Mouse (Mus musculus): Measurements from ENCODE around the gene Scfd2. TPM values are rescaled to one million over a fixed set of nuclear protein-coding genes. Genes with fewer than 3 reads are reported as not detected.

Gene Scfd2
- polyA plus RNA-seq, 1 experiment from 2014 or later: 14.4 TPM

GRCm38 (mm10) chr5:74201570-74202357 lies 329.8 kb downstream of the Scfd2 start:
- ATAC-seq (ENCODE audit: insufficient number of reproducible peaks, insufficient read depth, low FRiP score, low read depth): no peak
- H3K9ac ChIP-seq (ENCODE audit: low read length): no peak overlapping the region
- H3K9me3 ChIP-seq (ENCODE audit: control insufficient read depth, low read length): peaks cover 3% of the 10 kb centered on the region
- H3K27me3 ChIP-seq (ENCODE audit: control insufficient read depth, insufficient read depth, low read length): no peaks in the 10 kb centered on the region
- H3K27ac ChIP-seq (replicated peaks in 1 of 2; ENCODE audit: control insufficient read depth in 1 of 2, insufficient read depth in 1 of 2, low read depth in 2 of 2, low read length in 2 of 2): peak overlapping the region in 1 of 2 experiments; percentile 63
- 67% methylated on average over 10 of the region's 10 CpGs for WGBS
- peaks cover 46 to 76% of the 10 kb centered on the region in 2 experiments for H3K4me1 ChIP-seq (ENCODE audit: control insufficient read depth in 2 of 2, insufficient read depth in 2 of 2, low read length in 2 of 2)
- no peak overlapping the region for H3K4me2 ChIP-seq (ENCODE audit: low read length)
- H3K4me3 ChIP-seq (ENCODE audit: control insufficient read depth in 1 of 2, insufficient read depth in 1 of 2, low read depth in 1 of 2, low read length in 2 of 2): no peak overlapping the region
- H3K36me3 ChIP-seq (ENCODE audit: control insufficient read depth, insufficient read depth, low read length): peaks cover 38% of the 10 kb centered on the region

- H3K27me3 ChIP-seq (ENCODE audit: control insufficient read depth, insufficient read depth, low read length): no peaks in the 10 kb centered on the region
- 0 out of 2 replicates have a peak overlapping the region, but pooled peaks have one; percentile 97 for H3K4me2 ChIP-seq (ENCODE audit: low read length)
- peaks cover 3% of the 10 kb centered on the region for H3K9me3 ChIP-seq (ENCODE audit: control insufficient read depth, low read length)
- peaks cover 43% of the 10 kb centered on the region for H3K36me3 ChIP-seq (ENCODE audit: control insufficient read depth, insufficient read depth, low read length)
- H3K4me3 ChIP-seq (ENCODE audit: control insufficient read depth in 1 of 2, insufficient read depth in 1 of 2, low read depth in 1 of 2, low read length in 2 of 2): no peak overlapping the region
- peak overlapping the region; percentile 63 to 68 for H3K27ac ChIP-seq (replicated peaks in 1 of 2; ENCODE audit: control insufficient read depth in 1 of 2, insufficient read depth in 1 of 2, low read depth in 2 of 2, low read length in 2 of 2)
- peak overlapping the region; percentile 48; the same call in 1 of the 2 replicates for H3K9ac ChIP-seq (ENCODE audit: low read length)
- ATAC-seq (ENCODE audit: insufficient number of reproducible peaks, insufficient read depth, low FRiP score, low read depth): no peak
- peaks cover 35 to 66% of the 10 kb centered on the region in 2 experiments for H3K4me1 ChIP-seq (ENCODE audit: control insufficient read depth in 2 of 2, insufficient read depth in 2 of 2, low read length in 2 of 2)
- WGBS: 46% methylated on average over 8 of the region's 8 CpGs
These were observed 331.1 kb downstream of the Scfd2 start for GRCm38 (mm10) chr5:74200481-74200880.

GRCm38 (mm10) chr5:74199793-74200192 lies 331.8 kb downstream of the Scfd2 start:
- peak overlapping the region; percentile 48 for H3K9ac ChIP-seq (ENCODE audit: low read length)
- H3K27me3 ChIP-seq (ENCODE audit: control insufficient read depth, insufficient read depth, low read length): no peaks in the 10 kb centered on the region
- H3K4me1 ChIP-seq (ENCODE audit: control insufficient read depth in 2 of 2, insufficient read depth in 2 of 2, low read length in 2 of 2): peaks cover 32 to 59% of the 10 kb centered on the region in 2 experiments
- peak overlapping the region; percentile 97 for H3K4me2 ChIP-seq (ENCODE audit: low read length)
- peak overlapping the region; percentile 20 to 63 for H3K27ac ChIP-seq (replicated peaks in 1 of 2; ENCODE audit: control insufficient read depth in 1 of 2, insufficient read depth in 1 of 2, low read depth in 2 of 2, low read length in 2 of 2)
- peaks cover 3% of the 10 kb centered on the region for H3K9me3 ChIP-seq (ENCODE audit: control insufficient read depth, low read length)
- peaks cover 43% of the 10 kb centered on the region for H3K36me3 ChIP-seq (ENCODE audit: control insufficient read depth, insufficient read depth, low read length)
- WGBS: 63% methylated on average over 13 of the region's 13 CpGs
- no peak overlapping the region for H3K4me3 ChIP-seq (ENCODE audit: control insufficient read depth in 1 of 2, insufficient read depth in 1 of 2, low read depth in 1 of 2, low read length in 2 of 2)
- no peak for ATAC-seq (ENCODE audit: insufficient number of reproducible peaks, insufficient read depth, low FRiP score, low read depth)

- H3K9ac ChIP-seq (ENCODE audit: low read length): peak overlapping the region; percentile 100
- WGBS: 43% methylated on average over 11 of the region's 11 CpGs
- peak overlapping the region; percentile 55 to 97 for H3K4me3 ChIP-seq (ENCODE audit: control insufficient read depth in 1 of 2, insufficient read depth in 1 of 2, low read depth in 1 of 2, low read length in 2 of 2)
- H3K27me3 ChIP-seq (ENCODE audit: control insufficient read depth, insufficient read depth, low read length): no peaks in the 10 kb centered on the region
- no peak for ATAC-seq (ENCODE audit: insufficient number of reproducible peaks, insufficient read depth, low FRiP score, low read depth)
- H3K4me2 ChIP-seq (ENCODE audit: low read length): peak overlapping the region; percentile 97
- H3K4me1 ChIP-seq (ENCODE audit: control insufficient read depth in 2 of 2, insufficient read depth in 2 of 2, low read length in 2 of 2): peaks cover 37 to 62% of the 10 kb centered on the region in 2 experiments
- peaks cover 3% of the 10 kb centered on the region for H3K9me3 ChIP-seq (ENCODE audit: control insufficient read depth, low read length)
- peak overlapping the region; percentile 53 to 95 for H3K27ac ChIP-seq (replicated peaks in 1 of 2; ENCODE audit: control insufficient read depth in 1 of 2, insufficient read depth in 1 of 2, low read depth in 2 of 2, low read length in 2 of 2)
- peaks cover 43% of the 10 kb centered on the region for H3K36me3 ChIP-seq (ENCODE audit: control insufficient read depth, insufficient read depth, low read length)
These were observed 333.1 kb downstream of the Scfd2 start for GRCm38 (mm10) chr5:74198446-74198845.

GRCm38 (mm10) chr5:74197541-74198330 lies 333.8 kb downstream of the Scfd2 start:
- Histone ChIP-seq H3K27ac (replicated peaks in 1 of 2; ENCODE audit: control insufficient read depth in 1 of 2, insufficient read depth in 1 of 2, low read depth in 2 of 2, low read length in 2 of 2) (peak overlapping the region; percentile 53 to 95), H3K4me2 (ENCODE audit: low read length) (peak overlapping the region; percentile 97), H3K9me3 (ENCODE audit: control insufficient read depth, low read length) (no peaks in the 10 kb centered on the region), H3K9ac (ENCODE audit: low read length) (peak overlapping the region; percentile 100), H3K4me1 (ENCODE audit: control insufficient read depth in 2 of 2, insufficient read depth in 2 of 2, low read length in 2 of 2) (peaks cover 37 to 64% of the 10 kb centered on the region in 2 experiments), H3K27me3 (ENCODE audit: control insufficient read depth, insufficient read depth, low read length) (no peaks in the 10 kb centered on the region), H3K36me3 (ENCODE audit: control insufficient read depth, insufficient read depth, low read length) (peaks cover 43% of the 10 kb centered on the region), H3K4me3 (ENCODE audit: control insufficient read depth in 1 of 2, insufficient read depth in 1 of 2, low read depth in 1 of 2, low read length in 2 of 2) (peak overlapping the region; percentile 55 to 97)
- WGBS: 54% methylated on average over 22 of the region's 22 CpGs
- no peak for ATAC-seq (ENCODE audit: insufficient number of reproducible peaks, insufficient read depth, low FRiP score, low read depth)

- peak overlapping the region; percentile 60 to 97 for H3K4me3 ChIP-seq (ENCODE audit: control insufficient read depth in 1 of 2, insufficient read depth in 1 of 2, low read depth in 1 of 2, low read length in 2 of 2)
- H3K27ac ChIP-seq (replicated peaks in 1 of 2; ENCODE audit: control insufficient read depth in 1 of 2, insufficient read depth in 1 of 2, low read depth in 2 of 2, low read length in 2 of 2): peak overlapping the region; percentile 69 to 95; a peak in 3 of 4 replicates
- peak overlapping the region; percentile 100 for H3K9ac ChIP-seq (ENCODE audit: low read length)
- 2% methylated on average over 4 of the region's 4 CpGs for WGBS
- no peaks in the 10 kb centered on the region for H3K9me3 ChIP-seq (ENCODE audit: control insufficient read depth, low read length)
- H3K4me1 ChIP-seq (ENCODE audit: control insufficient read depth in 2 of 2, insufficient read depth in 2 of 2, low read length in 2 of 2): peaks cover 35 to 61% of the 10 kb centered on the region in 2 experiments
- peak overlapping the region; percentile 97 for H3K4me2 ChIP-seq (ENCODE audit: low read length)
- no peaks in the 10 kb centered on the region for H3K27me3 ChIP-seq (ENCODE audit: control insufficient read depth, insufficient read depth, low read length)
- H3K36me3 ChIP-seq (ENCODE audit: control insufficient read depth, insufficient read depth, low read length): peaks cover 43% of the 10 kb centered on the region
- ATAC-seq (ENCODE audit: insufficient number of reproducible peaks, insufficient read depth, low FRiP score, low read depth): no peak
These were observed 335.3 kb downstream of the Scfd2 start for GRCm38 (mm10) chr5:74196307-74196618.

GRCm38 (mm10) chr5:74195614-74196306 lies 335.8 kb downstream of the Scfd2 start:
- H3K9me3 ChIP-seq (ENCODE audit: control insufficient read depth, low read length): no peaks in the 10 kb centered on the region
- no peaks in the 10 kb centered on the region for H3K27me3 ChIP-seq (ENCODE audit: control insufficient read depth, insufficient read depth, low read length)
- H3K4me2 ChIP-seq (ENCODE audit: low read length): peak overlapping the region; percentile 97
- H3K4me3 ChIP-seq (ENCODE audit: control insufficient read depth in 1 of 2, insufficient read depth in 1 of 2, low read depth in 1 of 2, low read length in 2 of 2): peak overlapping the region; percentile 60 to 97
- H3K36me3 ChIP-seq (ENCODE audit: control insufficient read depth, insufficient read depth, low read length): peaks cover 43% of the 10 kb centered on the region
- ATAC-seq (ENCODE audit: insufficient number of reproducible peaks, insufficient read depth, low FRiP score, low read depth): peak; percentile 15; the same call in 1 of the 2 replicates
- peak overlapping the region; percentile 100 for H3K9ac ChIP-seq (ENCODE audit: low read length)
- WGBS: 1% methylated on average over 27 of the region's 27 CpGs
- peaks cover 38 to 56% of the 10 kb centered on the region in 2 experiments for H3K4me1 ChIP-seq (ENCODE audit: control insufficient read depth in 2 of 2, insufficient read depth in 2 of 2, low read length in 2 of 2)
- peak overlapping the region; percentile 92 to 95 for H3K27ac ChIP-seq (replicated peaks in 1 of 2; ENCODE audit: control insufficient read depth in 1 of 2, insufficient read depth in 1 of 2, low read depth in 2 of 2, low read length in 2 of 2)

Measured in heart, embryonic 14.5 days (tissue).